ENCODE assay signal across 9 mouse cellular contexts in the genomic region with DNA sequence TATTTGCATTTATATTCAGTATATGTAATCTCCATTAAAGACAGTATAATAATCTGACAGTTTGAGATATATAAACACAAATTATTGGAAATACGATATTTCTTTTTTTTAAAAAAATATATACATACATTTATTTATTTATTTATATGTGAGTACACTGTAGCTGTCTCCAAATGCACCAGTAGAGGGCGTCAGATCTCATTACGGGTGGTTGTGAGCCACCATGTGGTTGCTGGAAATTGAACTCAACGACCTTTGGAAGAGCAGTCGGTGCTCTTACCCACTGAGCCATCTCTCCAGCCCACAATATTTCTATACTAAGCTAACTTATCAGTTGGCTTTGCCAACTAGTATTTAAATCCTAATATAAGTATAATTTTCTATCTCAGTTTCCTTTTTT. TPM values are rescaled to one million over a fixed set of nuclear protein-coding genes. Genes with fewer than 3 reads are reported as not detected.
A peak's percentile ranks its signal among the peaks of the same experiment; 100 is the strongest.
DNase-seq lines count a peak whose midpoint lies in the region; ATAC-seq and TF ChIP-seq lines count a peak whose summit lies in the region.
"Had no signal": no experiment of that assay in that cellular context is flagged by ENCODE, and none has a peak within 500 bp of the region (broad histone marks: within the 10 kb centered on the region; RNA-seq: fewer than 3 reads in every experiment).

No protein-coding gene starts in this region.

- DNase-seq in forebrain, embryonic 14.5 days (ENCODE audit: low spot score) = peak; percentile 16
- DNase-seq in spleen, adult 2 months (ENCODE audit: low read depth in 1 of 2, low spot score in 2 of 2) = peak; percentile 18 to 22
- no peak for DNase-seq in spleen, adult 12 weeks (ENCODE audit: low spot score)
- DNase-seq in kidney, postnatal 25 days = peak; percentile 46 to 54
- peak; percentile 63 for DNase-seq in thymus, postnatal 25 days
- no peak for DNase-seq in ovary, postnatal 10 days (ENCODE audit: low spot score)
- DNase-seq in cerebellum, adult 11 months = no peak

- no peak for TF ChIP-seq CTCF in spleen, adult 2 months (IDR thresholded peaks at IDR 0.05; ENCODE audit: extremely low read depth, insufficient read depth, insufficient read length, insufficient replicate concordance)

- H3K4me2 ChIP-seq in forebrain, embryonic 14.5 days (ENCODE audit: low read length) = no peak overlapping the region
- H3K4me2 ChIP-seq in forebrain, embryonic 15.5 days (replicated peaks) = no peak overlapping the region
- H3K4me2 ChIP-seq: stomach, embryonic 15.5 days had no signal

- TF ChIP-seq POLR2A in spleen, adult 2 months (IDR thresholded peaks at IDR 0.05; ENCODE audit: low read depth, low read length) = no peak

- H3K4me3 ChIP-seq in forebrain, embryonic 14.5 days (ENCODE audit: low read depth, low read length) = no peak overlapping the region
- no peak overlapping the region for H3K4me3 ChIP-seq in forebrain, embryonic 15.5 days
- no peak overlapping the region for H3K4me3 ChIP-seq in spleen, adult 2 months (ENCODE audit: extremely low read depth, insufficient read depth, insufficient read length)
- H3K4me3 ChIP-seq: stomach, embryonic 15.5 days had no signal

- no peaks in the 10 kb centered on the region for H3K27me3 ChIP-seq in forebrain, embryonic 14.5 days (replicated peaks; ENCODE audit: control insufficient read depth, insufficient read depth, low read length)
- no peaks in the 10 kb centered on the region for H3K27me3 ChIP-seq in forebrain, embryonic 15.5 days
- no peaks in the 10 kb centered on the region for H3K27me3 ChIP-seq in spleen, adult 2 months (ENCODE audit: control insufficient read depth, insufficient read depth, low read length)
- H3K27me3 ChIP-seq: stomach, embryonic 15.5 days had no signal

- H3K27ac ChIP-seq in forebrain, embryonic 14.5 days (ENCODE audit: low read depth, low read length) = no peak overlapping the region
- no peak overlapping the region for H3K27ac ChIP-seq in forebrain, embryonic 15.5 days (replicated peaks)
- no peak overlapping the region for H3K27ac ChIP-seq in spleen, adult 2 months (ENCODE audit: insufficient read depth, low read length)
- H3K27ac ChIP-seq: stomach, embryonic 15.5 days had no signal

- H3K9me3 ChIP-seq in forebrain, embryonic 14.5 days (replicated peaks; ENCODE audit: control insufficient read depth, low read length) = no peaks in the 10 kb centered on the region
- H3K9me3 ChIP-seq in forebrain, embryonic 15.5 days = no peaks in the 10 kb centered on the region
- H3K9me3 ChIP-seq: stomach, embryonic 15.5 days had no signal

- 60% methylated on average over 5 of the region's 5 CpGs for whole genome bisulfite sequencing in forebrain, embryonic 14.5 days
- 60% methylated on average over 5 of the region's 5 CpGs for WGBS in forebrain, embryonic 15.5 days
- WGBS in spleen, adult 2 months = 47% methylated on average over 5 of the region's 5 CpGs

- no peaks in the 10 kb centered on the region for H3K4me1 ChIP-seq in forebrain, embryonic 14.5 days (ENCODE audit: control insufficient read depth, insufficient read depth, low read length)
- H3K4me1 ChIP-seq in forebrain, embryonic 15.5 days = no peaks in the 10 kb centered on the region
- no peaks in the 10 kb centered on the region for H3K4me1 ChIP-seq in spleen, adult 2 months (ENCODE audit: control insufficient read depth, insufficient read depth, insufficient read length)
- H3K4me1 ChIP-seq: stomach, embryonic 15.5 days had no signal

- peaks cover 61% of the 10 kb centered on the region for H3K36me3 ChIP-seq in forebrain, embryonic 14.5 days (ENCODE audit: control insufficient read depth, insufficient read depth, low read length)
- H3K36me3 ChIP-seq in forebrain, embryonic 15.5 days = peaks cover 62% of the 10 kb centered on the region
- peaks cover 38% of the 10 kb centered on the region for H3K36me3 ChIP-seq in spleen, adult 2 months (ENCODE audit: control insufficient read depth, insufficient read depth, low read length)

- no peak overlapping the region for H3K9ac ChIP-seq in forebrain, embryonic 14.5 days (ENCODE audit: low read length)
- no peak overlapping the region for H3K9ac ChIP-seq in forebrain, embryonic 15.5 days (replicated peaks)
- H3K9ac ChIP-seq: stomach, embryonic 15.5 days had no signal

- ATAC-seq in forebrain, embryonic 14.5 days = no peak
- ATAC-seq in forebrain, embryonic 15.5 days (replicated peaks) = no peak

RNA-seq across cellular contexts. Expression of gene Gm49321, which starts 6.2 kb away (rescaled TPM):
- 13.6 and 19.3 TPM in 2 replicates for polyA plus RNA-seq in forebrain, embryonic 14.5 days (2014; fragmentation: Nextera tagmentation; extraction: Ambion mirVana)
- polyA plus RNA-seq in forebrain, embryonic 15.5 days (2015; fragmentation: Nextera tagmentation; extraction: Ambion mirVana) = 24.3 and 24.6 TPM in 2 replicates
- 0.48 TPM in 1 of 2 replicates, not detected in the other for polyA plus RNA-seq in spleen, adult 2 months (2012; rRNA removed)

RNA-seq across cellular contexts. Expression of gene Hif1a, which starts 30.1 kb away (rescaled TPM):
- 87.2 and 95.6 TPM in 2 replicates for polyA plus RNA-seq in forebrain, embryonic 14.5 days (2014; fragmentation: Nextera tagmentation; extraction: Ambion mirVana)
- polyA plus RNA-seq in forebrain, embryonic 15.5 days (2015; fragmentation: Nextera tagmentation; extraction: Ambion mirVana) = 88.3 and 89.2 TPM in 2 replicates
- polyA plus RNA-seq in spleen, adult 2 months (2012; rRNA removed) = 12.8 and 24.8 TPM in 2 replicates

RNA-seq across cellular contexts. Expression of gene Snapc1, which starts 33.0 kb away (rescaled TPM):
- polyA plus RNA-seq in forebrain, embryonic 14.5 days (2014; fragmentation: Nextera tagmentation; extraction: Ambion mirVana) = 26.0 and 38.4 TPM in 2 replicates
- polyA plus RNA-seq in forebrain, embryonic 15.5 days (2015; fragmentation: Nextera tagmentation; extraction: Ambion mirVana) = 40.4 and 41.6 TPM in 2 replicates
- polyA plus RNA-seq in spleen, adult 2 months (2012; rRNA removed) = 7.7 and 8.2 TPM in 2 replicates

Comparison
In these comparisons a context has a peak if more than half of its experiments do, and no peak if none do; other contexts are left out.
1. DNase-seq: peak in forebrain, embryonic 14.5 days (single experiment), spleen, adult 2 months (2 of 2), kidney, postnatal 25 days (2 of 2) and thymus, postnatal 25 days (single experiment); none in spleen, adult 12 weeks (single experiment), ovary, postnatal 10 days (single experiment) and cerebellum, adult 11 months (single experiment).